Mouse (Mus musculus): ENCODE data around the gene Foxp3.

Gene Foxp3

GRCm38 (mm10) chrX:7573176-7574086 is at the start of gene Foxp3:
Gene Foxp3 (plus strand): TSS chrX:7573644.
- DNase-seq = peak in 1 of 2 experiments; percentile 70

- peak in 1 of 2 experiments; percentile 1 for DNase-seq
Observed at GRCm38 (mm10) chrX:7524961-7525360, 48.5 kb upstream of the Foxp3 start.

GRCm38 (mm10) chrX:7553474-7553873 is 20.0 kb upstream of the Foxp3 start:
- no peak for DNase-seq

- DNase-seq = no peak
Observed at GRCm38 (mm10) chrX:7563076-7563475, 10.4 kb upstream of the Foxp3 start.

- no peak for DNase-seq
Observed at GRCm38 (mm10) chrX:7566352-7566751, 7.1 kb upstream of the Foxp3 start.

- no peak for DNase-seq
Observed at GRCm38 (mm10) chrX:7567491-7567890, 6.0 kb upstream of the Foxp3 start.

GRCm38 (mm10) chrX:7570481-7571175 is 2.8 kb upstream of the Foxp3 start:
- peak in 1 of 2 experiments; percentile 37 for DNase-seq

GRCm38 (mm10) chrX:7571565-7572136 is 1.8 kb upstream of the Foxp3 start:
- DNase-seq = no peak

- no peak for DNase-seq
Observed at GRCm38 (mm10) chrX:7572466-7572865, 978 bp upstream of the Foxp3 start.

- DNase-seq = peak; percentile 95
Observed at GRCm38 (mm10) chrX:7574087-7574884, 842 bp downstream of the Foxp3 start, which contains the start of gene Ppp1r3f. Gene Ppp1r3f (minus strand): TSS chrX:7574283.

GRCm38 (mm10) chrX:7574885-7575231 is 1.4 kb downstream of the Foxp3 start:
- no peak for DNase-seq

- no peak for DNase-seq
Observed at GRCm38 (mm10) chrX:7581151-7581550, 7.7 kb downstream of the Foxp3 start.

GRCm38 (mm10) chrX:7583881-7584280 is 10.4 kb downstream of the Foxp3 start:
- DNase-seq = no peak

GRCm38 (mm10) chrX:7586356-7586755 is 12.9 kb downstream of the Foxp3 start:
- DNase-seq = peak in 1 of 2 experiments; percentile 20

- DNase-seq = peak in 1 of 2 experiments; percentile 56
Observed at GRCm38 (mm10) chrX:7595371-7595770, 21.9 kb downstream of the Foxp3 start.

GRCm38 (mm10) chrX:7604004-7604403 is 30.6 kb downstream of the Foxp3 start:
- DNase-seq = no peak

- DNase-seq = peak; percentile 85 to 86
Observed at GRCm38 (mm10) chrX:7604879-7605574, 31.6 kb downstream of the Foxp3 start, which contains the start of gene Ccdc22. Gene Ccdc22 (minus strand): TSS chrX:7605517.

- no peak for DNase-seq
Observed at GRCm38 (mm10) chrX:7605575-7605941, 32.1 kb downstream of the Foxp3 start.

GRCm38 (mm10) chrX:7606783-7607182 is 33.3 kb downstream of the Foxp3 start, which contains the start of gene Cacna1f:
Gene Cacna1f (plus strand): TSS chrX:7607083.
- no peak for DNase-seq

GRCm38 (mm10) chrX:7610035-7610434 is 36.6 kb downstream of the Foxp3 start:
- peak; percentile 26 to 37 for DNase-seq

GRCm38 (mm10) chrX:7610536-7611258 is 37.3 kb downstream of the Foxp3 start:
- peak; percentile 31 to 35 for DNase-seq

All from cerebellum, postnatal 14 days (tissue).